Comparison of ENCODE assay signal across 14 mouse cellular contexts in genomic region chr13:60618287-60618686, GRCm38 (mm10). TPM values are rescaled to one million over a fixed set of nuclear protein-coding genes. Genes with fewer than 3 reads are reported as not detected.
A peak's percentile ranks its signal among the peaks of the same experiment; 100 is the strongest.
DNase-seq lines count a peak whose midpoint lies in the region; ATAC-seq lines count a peak whose summit lies in the region.
"Had no signal": no experiment of that assay in that cellular context is flagged by ENCODE, and none has a peak within 500 bp of the region (broad histone marks: within the 10 kb centered on the region; RNA-seq: fewer than 3 reads in every experiment).

No protein-coding gene starts in this region.

- H3K27me3 ChIP-seq in hindbrain, embryonic 10.5 days (ENCODE audit: insufficient read depth, poor library complexity, severe bottlenecking), result no peaks in the 10 kb centered on the region
- H3K27me3 ChIP-seq in hindbrain, embryonic 12.5 days, result no peaks in the 10 kb centered on the region
- no peaks in the 10 kb centered on the region for H3K27me3 ChIP-seq in liver, embryonic 13.5 days
- H3K27me3 ChIP-seq: embryonic facial prominence, embryonic 15.5 days; forebrain, embryonic 15.5 days; limb, embryonic 13.5 days had no signal

- H3K9ac ChIP-seq in hindbrain, embryonic 12.5 days, result no peak overlapping the region
- peak overlapping the region; percentile 26; the same call in 1 of the 2 replicates for H3K9ac ChIP-seq in liver, embryonic 13.5 days
- H3K9ac ChIP-seq: embryonic facial prominence, embryonic 15.5 days; forebrain, embryonic 15.5 days; limb, embryonic 13.5 days had no signal

- H3K27ac ChIP-seq in hindbrain, embryonic 10.5 days, result 0 out of 2 replicates have a peak overlapping the region, but pooled peaks have one; percentile 9
- H3K27ac ChIP-seq in hindbrain, embryonic 12.5 days, result no peak overlapping the region
- peak overlapping the region; percentile 18; the same call in 1 of the 2 replicates for H3K27ac ChIP-seq in liver, embryonic 13.5 days
- H3K27ac ChIP-seq: embryonic facial prominence, embryonic 15.5 days; forebrain, embryonic 15.5 days; limb, embryonic 13.5 days had no signal

- H3K4me3 ChIP-seq in hindbrain, embryonic 10.5 days, result no peak overlapping the region
- no peak overlapping the region for H3K4me3 ChIP-seq in hindbrain, embryonic 12.5 days
- no peak overlapping the region for H3K4me3 ChIP-seq in liver, embryonic 13.5 days (replicated peaks)
- H3K4me3 ChIP-seq: embryonic facial prominence, embryonic 15.5 days; forebrain, embryonic 15.5 days; limb, embryonic 13.5 days had no signal

- WGBS in hindbrain, embryonic 10.5 days, result 66% methylated on average over 9 of the region's 9 CpGs
- WGBS in hindbrain, embryonic 12.5 days, result 71% methylated on average over 9 of the region's 9 CpGs
- 21% methylated on average over 9 of the region's 9 CpGs for WGBS in liver, embryonic 13.5 days (ENCODE audit: insufficient replicate concordance)

- no peak for ATAC-seq in hindbrain, embryonic 12.5 days (ENCODE audit: low FRiP score)
- ATAC-seq in liver, embryonic 13.5 days (ENCODE audit: low read depth), result peak; percentile 60; the same call in 1 of the 2 replicates
- ATAC-seq: forebrain, embryonic 15.5 days had no signal

- DNase-seq in hindbrain, embryonic 10.5 days (ENCODE audit: low spot score), result no peak
- DNase-seq in urinary bladder, postnatal 36 days (ENCODE audit: low spot score in 2 of 2), result peak; percentile 52 to 63
- DNase-seq in urinary bladder, postnatal 4 days (ENCODE audit: low spot score in 2 of 2), result no peak
- peak; percentile 33 for DNase-seq in liver, embryonic 13.5 days
- no peak for DNase-seq in cerebellum, adult 9-10 months
- DNase-seq in right cerebral cortex, postnatal 36 days (ENCODE audit: low spot score in 2 of 2), result no peak
- no peak for DNase-seq in adrenal gland, postnatal 36 days
- DNase-seq: kidney, postnatal 25 days; lung, postnatal 36 days; midbrain, embryonic 14.5 days had no signal

- peaks cover 58% of the 10 kb centered on the region for H3K4me1 ChIP-seq in hindbrain, embryonic 10.5 days (replicated peaks)
- H3K4me1 ChIP-seq in hindbrain, embryonic 12.5 days, result peaks cover 31% of the 10 kb centered on the region
- peaks cover 51% of the 10 kb centered on the region for H3K4me1 ChIP-seq in liver, embryonic 13.5 days (replicated peaks)

- no peaks in the 10 kb centered on the region for H3K9me3 ChIP-seq in hindbrain, embryonic 10.5 days
- H3K9me3 ChIP-seq in hindbrain, embryonic 12.5 days (replicated peaks), result no peaks in the 10 kb centered on the region
- H3K9me3 ChIP-seq in liver, embryonic 13.5 days (replicated peaks), result no peaks in the 10 kb centered on the region
- H3K9me3 ChIP-seq: embryonic facial prominence, embryonic 15.5 days; forebrain, embryonic 15.5 days; limb, embryonic 13.5 days had no signal

- H3K4me2 ChIP-seq in hindbrain, embryonic 12.5 days (replicated peaks), result no peak overlapping the region
- H3K4me2 ChIP-seq in liver, embryonic 13.5 days, result peak overlapping the region; percentile 32
- H3K4me2 ChIP-seq: embryonic facial prominence, embryonic 15.5 days; forebrain, embryonic 15.5 days; limb, embryonic 13.5 days had no signal

- H3K36me3 ChIP-seq in hindbrain, embryonic 10.5 days, result 0 out of 2 replicates have a peak, but pooled peaks cover 10% of the 10 kb centered on the region
- no peaks in the 10 kb centered on the region for H3K36me3 ChIP-seq in hindbrain, embryonic 12.5 days
- H3K36me3 ChIP-seq in liver, embryonic 13.5 days, result no peaks in the 10 kb centered on the region
- H3K36me3 ChIP-seq: embryonic facial prominence, embryonic 15.5 days; forebrain, embryonic 15.5 days had no signal

RNA-seq across cellular contexts. Expression of gene Dapk1, which starts 16.5 kb away (rescaled TPM):
- 19.8 and 23.6 TPM in 2 replicates for polyA plus RNA-seq in hindbrain, embryonic 10.5 days (2016; fragmentation: Nextera tagmentation; extraction: Ambion mirVana)
- 42.0 and 43.2 TPM in 2 replicates for polyA plus RNA-seq in hindbrain, embryonic 12.5 days (2016; fragmentation: Nextera tagmentation; extraction: Ambion mirVana)
- 5.0 and 7.6 TPM in 2 replicates for polyA plus RNA-seq in liver, embryonic 13.5 days (2015; fragmentation: Nextera tagmentation; extraction: Ambion mirVana)
- 10 to 100 TPM; 15.1 to 21.7 TPM for total RNA-seq in adrenal gland, postnatal 36 days (2021)

Comparison
In these comparisons a context has a peak if more than half of its experiments do, and no peak if none do; other contexts are left out.
1. DNase-seq: peak in urinary bladder, postnatal 36 days (2 of 2) and liver, embryonic 13.5 days (single experiment); none in hindbrain, embryonic 10.5 days (single experiment), urinary bladder, postnatal 4 days (0 of 2), cerebellum, adult 9-10 months (single experiment), right cerebral cortex, postnatal 36 days (0 of 2) and adrenal gland, postnatal 36 days (0 of 2).